Mouse (Mus musculus) kidney, postnatal 0 days (tissue): ENCODE results near the gene Phc2. TPM values are rescaled to one million over a fixed set of nuclear protein-coding genes. Genes with fewer than 3 reads are reported as not detected.

ENCODE experiments used
- ATAC-seq: fragments of 200-750 bp; cut with Nextera tagmentation; replicated peaks from 2 replicates; pipeline ENCODE4 v1.8.0; 2017; ENCODE audit warnings: low read depth, moderate number of reproducible peaks, moderate TSS enrichment, moderate library complexity; ENCODE audit not compliant: low FRiP score
- DNase-seq: peaks from one replicate; pipeline ENCODE4 v3.0.0-alpha.2; 2016; ENCODE audit warnings: low spot score
- H3K27ac ChIP-seq: fragments of 300-500 bp; sonication (generic); 2 replicates; pipeline ENCODE4 v1.5.1; 2014; ENCODE audit warnings: mild to moderate bottlenecking
- H3K27me3 ChIP-seq: fragments of 300-500 bp; sonication (generic); 2 replicates; pipeline ENCODE4 v1.6.1; 2014; ENCODE audit warnings: low read length, mixed read lengths; ENCODE audit not compliant: insufficient read depth
- H3K36me3 ChIP-seq: fragments of 300-500 bp; sonication (generic); 2 replicates; pipeline ENCODE4 v1.6.1; 2014; ENCODE audit warnings: low read length, mixed read lengths; ENCODE audit not compliant: insufficient read depth
- H3K4me1 ChIP-seq: fragments of 300-500 bp; sonication (generic); replicated peaks from 2 replicates; pipeline ENCODE4 v1.6.1; 2014; ENCODE audit warnings: antibody characterized with exemption, low read length, mixed read lengths; ENCODE audit not compliant: insufficient read depth
- H3K4me2 ChIP-seq: fragments of 300-500 bp; sonication (generic); 2 replicates; pipeline ENCODE4 v1.6.1; 2014; ENCODE audit warnings: mild to moderate bottlenecking, low read length, moderate library complexity, mixed read lengths
- H3K4me3 ChIP-seq: fragments of 300-500 bp; sonication (generic); replicated peaks from 2 replicates; pipeline ENCODE4 v1.5.1; 2014; ENCODE audit warnings: low read depth, low read length
- H3K9ac ChIP-seq: fragments of 300-500 bp; sonication (generic); 2 replicates; pipeline ENCODE4 v1.6.1; 2014; ENCODE audit warnings: low read depth, low read length
- H3K9me3 ChIP-seq: fragments of 300-500 bp; sonication (generic); replicated peaks from 2 replicates; pipeline ENCODE4 v1.6.1; 2016; ENCODE audit warnings: low read length, inconsistent platforms, mixed read lengths
- CTCF ChIP-seq: IDR thresholded peaks from 2 replicates; pipeline ENCODE4 v1.5.1; 2016; ENCODE audit warnings: antibody characterized with exemption, low read depth, mild to moderate bottlenecking, moderate library complexity
- WGBS: fragments of 180-500 bp; shearing (Covaris S2); extraction: QIAGEN DNeasy Blood & Tissue Kit; methylation state at CpG from one replicate; pipeline ENCODE4 v1.1.7; 2014; 5-methylcytosine and 5-hydroxymethylcytosine counted together
- polyA plus RNA-seq: library from polyadenylated mRNA; unstranded; fragments of >200 nt; fragmentation: Nextera tagmentation; extraction: Ambion mirVana; gene quantifications from 2 replicates; pipeline ENCODE4 v1.2.1, GENCODE M21; 2015

Phc2 gene
- polyA plus RNA-seq, 1 experiment from 2014 or later, result 71.7 TPM

- H3K4me1 ChIP-seq, result no peaks in the 10 kb centered on the region
- ATAC-seq (no peak), DNase-seq (no peak)
- no peak overlapping the region for H3K27ac ChIP-seq
- no peak overlapping the region for H3K9ac ChIP-seq
- H3K27me3 ChIP-seq, result no peaks in the 10 kb centered on the region
- peak; percentile 60 for TF ChIP-seq CTCF
- no peaks in the 10 kb centered on the region for H3K9me3 ChIP-seq
- no peak overlapping the region for H3K4me2 ChIP-seq
- WGBS, result 62% methylated on average over 5 of the region's 5 CpGs
- H3K4me3 ChIP-seq, result no peak overlapping the region
- peaks cover 76% of the 10 kb centered on the region for H3K36me3 ChIP-seq
Measured at GRCm38 (mm10) chr4:128751006-128751405, 96.5 kb downstream of the Phc2 start.

GRCm38 (mm10) chr4:128752031-128752757 lies 97.7 kb downstream of the Phc2 start:
- Histone ChIP-seq H3K4me1 (no peaks in the 10 kb centered on the region), H3K27me3 (no peaks in the 10 kb centered on the region), H3K4me3 (no peak overlapping the region), H3K9ac (no peak overlapping the region), H3K9me3 (no peaks in the 10 kb centered on the region), H3K4me2 (no peak overlapping the region), H3K27ac (no peak overlapping the region), H3K36me3 (peaks cover 64% of the 10 kb centered on the region)
- ATAC-seq (no peak), DNase-seq (no peak)
- no peak for TF ChIP-seq CTCF
- 85% methylated on average over 13 of the region's 13 CpGs for WGBS

- no peak for TF ChIP-seq CTCF
- Histone ChIP-seq H3K36me3 (peaks cover 50% of the 10 kb centered on the region), H3K9ac (no peak overlapping the region), H3K27ac (no peak overlapping the region), H3K4me3 (no peak overlapping the region), H3K9me3 (no peaks in the 10 kb centered on the region), H3K4me1 (no peaks in the 10 kb centered on the region), H3K27me3 (no peaks in the 10 kb centered on the region), H3K4me2 (no peak overlapping the region)
- DNase-seq (no peak), ATAC-seq (no peak)
- WGBS, result 90% methylated on average over 7 of the region's 7 CpGs
Measured at GRCm38 (mm10) chr4:128753571-128753970, 99.1 kb downstream of the Phc2 start.

GRCm38 (mm10) chr4:128755064-128755463 lies 100.6 kb downstream of the Phc2 start, which contains the start of gene A3galt2:
Gene A3galt2, plus strand, starts transcription at chr4:128755364.
- peaks cover 35% of the 10 kb centered on the region for H3K36me3 ChIP-seq
- no peak for DNase-seq
- no peak within 1 kb of the TSS for H3K27ac ChIP-seq
- no peaks in the 10 kb centered on the region for H3K9me3 ChIP-seq
- no peaks in the 10 kb centered on the region for H3K27me3 ChIP-seq
- WGBS, result 59% methylated on average over 3 of the region's 3 CpGs
- no peak within 1 kb of the TSS for H3K4me2 ChIP-seq
- H3K9ac ChIP-seq, result no peak within 1 kb of the TSS
- no peak for ATAC-seq
- no peak for TF ChIP-seq CTCF
- no peak within 1 kb of the TSS for H3K4me3 ChIP-seq
- H3K4me1 ChIP-seq, result peaks cover 6% of the 10 kb centered on the region; the same call in 1 of the 2 replicates

- no peak for ATAC-seq
Measured at GRCm38 (mm10) chr4:128755900-128756299, 101.4 kb downstream of the Phc2 start.

GRCm38 (mm10) chr4:128759214-128759613 lies 104.7 kb downstream of the Phc2 start:
- Histone ChIP-seq H3K27me3 (no peaks in the 10 kb centered on the region), H3K4me2 (no peak overlapping the region), H3K4me1 (peaks cover 6% of the 10 kb centered on the region; the same call in 1 of the 2 replicates), H3K9ac (no peak overlapping the region), H3K36me3 (no peaks in the 10 kb centered on the region), H3K27ac (no peak overlapping the region), H3K9me3 (no peaks in the 10 kb centered on the region), H3K4me3 (no peak overlapping the region)
- no peak for TF ChIP-seq CTCF
- no peak for DNase-seq
- no peak for ATAC-seq
- WGBS, result 45% methylated on average over 5 of the region's 5 CpGs

More at GRCm38 (mm10) chr4:128755900-128756299, 101.4 kb downstream of the Phc2 start:
- Histone ChIP-seq H3K36me3 (peaks cover 28% of the 10 kb centered on the region), H3K4me3 (no peak overlapping the region), H3K27ac (no peak overlapping the region), H3K4me1 (peaks cover 6% of the 10 kb centered on the region; the same call in 1 of the 2 replicates), H3K4me2 (no peak overlapping the region), H3K9me3 (no peaks in the 10 kb centered on the region), H3K27me3 (no peaks in the 10 kb centered on the region), H3K9ac (no peak overlapping the region)
- no peak for DNase-seq
- TF ChIP-seq CTCF, result no peak
- WGBS, result 78% methylated on average over 7 of the region's 7 CpGs
